Mouse (Mus musculus): Measurements from ENCODE around the gene Gm45062. TPM values are rescaled to one million over a fixed set of nuclear protein-coding genes. Genes with fewer than 3 reads are reported as not detected.

Gm45062 gene
- polyA plus RNA-seq, 1 experiment from 2014 or later, result 6.9 TPM

- Histone ChIP-seq H3K4me3 (no peak overlapping the region), H3K27ac (replicated peaks) (no peak overlapping the region), H3K36me3 (replicated peaks) (no peaks in the 10 kb centered on the region), H3K9me3 (no peaks in the 10 kb centered on the region), H3K27me3 (replicated peaks; ENCODE audit: low read depth, poor library complexity, severe bottlenecking) (no peaks in the 10 kb centered on the region), H3K4me1 (0 out of 2 replicates have a peak, but pooled peaks cover under 1% of the 10 kb centered on the region)
- no peak for DNase-seq (ENCODE audit: low spot score)
- 60% methylated on average over 9 of the region's 9 CpGs for WGBS
Observed at GRCm38 (mm10) chr6:8414020-8414419, 154.8 kb downstream of the Gm45062 start.

- 89% methylated on average over 5 of the region's 5 CpGs for WGBS
- no peaks in the 10 kb centered on the region for H3K9me3 ChIP-seq
Observed at GRCm38 (mm10) chr6:8415823-8416222, 156.6 kb downstream of the Gm45062 start.

GRCm38 (mm10) chr6:8416802-8417569 lies 157.7 kb downstream of the Gm45062 start:
- no peaks in the 10 kb centered on the region for H3K9me3 ChIP-seq
- no peaks in the 10 kb centered on the region for H3K36me3 ChIP-seq (replicated peaks)
- H3K27me3 ChIP-seq (replicated peaks; ENCODE audit: low read depth, poor library complexity, severe bottlenecking), result no peaks in the 10 kb centered on the region
- DNase-seq (ENCODE audit: low spot score), result no peak
- peaks cover 17% of the 10 kb centered on the region for H3K4me1 ChIP-seq
- H3K4me3 ChIP-seq, result no peak overlapping the region
- 70% methylated on average over 8 of the region's 8 CpGs for WGBS
- no peak overlapping the region for H3K27ac ChIP-seq (replicated peaks)

More at GRCm38 (mm10) chr6:8415823-8416222, 156.6 kb downstream of the Gm45062 start:
- Histone ChIP-seq H3K27me3 (replicated peaks; ENCODE audit: low read depth, poor library complexity, severe bottlenecking) (no peaks in the 10 kb centered on the region), H3K36me3 (replicated peaks) (no peaks in the 10 kb centered on the region), H3K4me3 (no peak overlapping the region), H3K27ac (replicated peaks) (no peak overlapping the region), H3K4me1 (peaks cover 17% of the 10 kb centered on the region)
- no peak for DNase-seq (ENCODE audit: low spot score)

- no peak for DNase-seq (ENCODE audit: low spot score)
Observed at GRCm38 (mm10) chr6:8419485-8420186, 160.4 kb downstream of the Gm45062 start.

GRCm38 (mm10) chr6:8420187-8420503 lies 160.9 kb downstream of the Gm45062 start:
- 80% methylated on average over 1 of the region's 1 CpGs for WGBS
- no peaks in the 10 kb centered on the region for H3K9me3 ChIP-seq

More at GRCm38 (mm10) chr6:8419485-8420186, 160.4 kb downstream of the Gm45062 start:
- H3K4me1 ChIP-seq, result peaks cover 17% of the 10 kb centered on the region
- no peak overlapping the region; the same call in 1 of the 2 replicates for H3K27ac ChIP-seq (replicated peaks)
- no peaks in the 10 kb centered on the region for H3K9me3 ChIP-seq
- H3K4me3 ChIP-seq, result no peak overlapping the region
- no peaks in the 10 kb centered on the region for H3K36me3 ChIP-seq (replicated peaks)
- 52% methylated on average over 4 of the region's 4 CpGs for WGBS
- no peaks in the 10 kb centered on the region for H3K27me3 ChIP-seq (replicated peaks; ENCODE audit: low read depth, poor library complexity, severe bottlenecking)

GRCm38 (mm10) chr6:8421421-8421820 lies 162.2 kb downstream of the Gm45062 start:
- Histone ChIP-seq H3K4me3 (no peak overlapping the region), H3K9me3 (no peaks in the 10 kb centered on the region), H3K27ac (replicated peaks) (no peak overlapping the region), H3K4me1 (peaks cover 17% of the 10 kb centered on the region), H3K36me3 (replicated peaks) (no peaks in the 10 kb centered on the region), H3K27me3 (replicated peaks; ENCODE audit: low read depth, poor library complexity, severe bottlenecking) (no peaks in the 10 kb centered on the region)
- no peak for DNase-seq (ENCODE audit: low spot score)
- 85% methylated on average over 5 of the region's 5 CpGs for WGBS

More at GRCm38 (mm10) chr6:8420187-8420503, 160.9 kb downstream of the Gm45062 start:
- Histone ChIP-seq H3K27me3 (replicated peaks; ENCODE audit: low read depth, poor library complexity, severe bottlenecking) (no peaks in the 10 kb centered on the region), H3K27ac (replicated peaks) (no peak overlapping the region), H3K4me3 (no peak overlapping the region), H3K4me1 (peaks cover 17% of the 10 kb centered on the region), H3K36me3 (replicated peaks) (no peaks in the 10 kb centered on the region)
- no peak for DNase-seq (ENCODE audit: low spot score)

- Histone ChIP-seq H3K27me3 (replicated peaks; ENCODE audit: low read depth, poor library complexity, severe bottlenecking) (no peaks in the 10 kb centered on the region), H3K9me3 (no peaks in the 10 kb centered on the region), H3K27ac (replicated peaks) (no peak overlapping the region), H3K4me1 (peaks cover 17% of the 10 kb centered on the region), H3K36me3 (replicated peaks) (no peaks in the 10 kb centered on the region), H3K4me3 (no peak overlapping the region)
- WGBS, result 79% methylated on average over 10 of the region's 10 CpGs
- no peak for DNase-seq (ENCODE audit: low spot score)
Observed at GRCm38 (mm10) chr6:8421959-8422581, 162.8 kb downstream of the Gm45062 start.

- peaks cover 17% of the 10 kb centered on the region for H3K4me1 ChIP-seq
- no peaks in the 10 kb centered on the region for H3K27me3 ChIP-seq (replicated peaks; ENCODE audit: low read depth, poor library complexity, severe bottlenecking)
- no peaks in the 10 kb centered on the region for H3K36me3 ChIP-seq (replicated peaks)
- 91% methylated on average over 2 of the region's 2 CpGs for WGBS
- H3K9me3 ChIP-seq, result no peaks in the 10 kb centered on the region
- no peak for DNase-seq (ENCODE audit: low spot score)
- H3K27ac ChIP-seq (replicated peaks), result no peak overlapping the region
- H3K4me3 ChIP-seq, result no peak overlapping the region
Observed at GRCm38 (mm10) chr6:8423142-8423541, 163.9 kb downstream of the Gm45062 start.

GRCm38 (mm10) chr6:8427692-8428091 lies 168.4 kb downstream of the Gm45062 start:
- WGBS, result 87% methylated on average over 5 of the region's 5 CpGs
- Histone ChIP-seq H3K27me3 (replicated peaks; ENCODE audit: low read depth, poor library complexity, severe bottlenecking) (no peaks in the 10 kb centered on the region), H3K9me3 (no peaks in the 10 kb centered on the region), H3K4me1 (no peaks in the 10 kb centered on the region), H3K36me3 (replicated peaks) (no peaks in the 10 kb centered on the region), H3K27ac (replicated peaks) (no peak overlapping the region), H3K4me3 (no peak overlapping the region)
- no peak for DNase-seq (ENCODE audit: low spot score)

- Histone ChIP-seq H3K27me3 (replicated peaks; ENCODE audit: low read depth, poor library complexity, severe bottlenecking) (no peaks in the 10 kb centered on the region), H3K4me3 (no peak overlapping the region), H3K4me1 (no peaks in the 10 kb centered on the region), H3K36me3 (replicated peaks) (no peaks in the 10 kb centered on the region), H3K9me3 (no peaks in the 10 kb centered on the region), H3K27ac (replicated peaks) (no peak overlapping the region)
- WGBS, result 91% methylated on average over 9 of the region's 9 CpGs
- no peak for DNase-seq (ENCODE audit: low spot score)
Observed at GRCm38 (mm10) chr6:8430610-8431234, 171.5 kb downstream of the Gm45062 start.

- Histone ChIP-seq H3K27me3 (replicated peaks; ENCODE audit: low read depth, poor library complexity, severe bottlenecking) (no peaks in the 10 kb centered on the region), H3K27ac (replicated peaks) (no peak overlapping the region), H3K4me3 (no peak overlapping the region), H3K36me3 (replicated peaks) (no peaks in the 10 kb centered on the region), H3K4me1 (no peaks in the 10 kb centered on the region), H3K9me3 (no peaks in the 10 kb centered on the region)
- 90% methylated on average over 9 of the region's 9 CpGs for WGBS
- DNase-seq (ENCODE audit: low spot score), result no peak
Observed at GRCm38 (mm10) chr6:8433179-8433578, 173.9 kb downstream of the Gm45062 start.

GRCm38 (mm10) chr6:8437937-8438336 lies 178.7 kb downstream of the Gm45062 start:
- no peak overlapping the region for H3K27ac ChIP-seq (replicated peaks)
- H3K27me3 ChIP-seq (replicated peaks; ENCODE audit: low read depth, poor library complexity, severe bottlenecking), result no peaks in the 10 kb centered on the region
- H3K9me3 ChIP-seq, result no peaks in the 10 kb centered on the region
- H3K4me1 ChIP-seq, result no peaks in the 10 kb centered on the region
- WGBS, result 89% methylated on average over 3 of the region's 3 CpGs
- no peaks in the 10 kb centered on the region for H3K36me3 ChIP-seq (replicated peaks)
- H3K4me3 ChIP-seq, result no peak overlapping the region
- no peak for DNase-seq (ENCODE audit: low spot score)

All from embryonic facial prominence, embryonic 10.5 days (tissue).